Mouse (Mus musculus) brain, adult 10 weeks (tissue): ENCODE data around the gene Srrm4. TPM values are rescaled to one million over a fixed set of nuclear protein-coding genes. Genes with fewer than 3 reads are reported as not detected.

Experiments used
- polyA plus RNA-seq: library from polyadenylated mRNA; stranded (reverse); fragments of 350-450 nt; fragmentation: Illumina TruSeq; extraction: RNeasy Lipid Tissue Mini Kit (QIAGEN cat#74804); gene quantifications from one replicate; pipeline ENCODE4 v1.2.3, GENCODE M21; 2015; ENCODE audit warnings: low read depth, low replicate concordance

Srrm4 gene
- polyA plus RNA-seq: 12.5 TPM

GRCm38 (mm10) chr5:116591346-116592048 is at the start of gene Srrm4:
Srrm4 (minus strand) TSS chr5:116591817.

GRCm38 (mm10) chr5:116422699-116423201 is 168.9 kb downstream of the Srrm4 start, which contains the start of gene Hspb8:
Hspb8 (minus strand) TSS chr5:116422864.

Other genes with a start within 250 kb of the Srrm4 start
- 22.4 TPM for gene Hspb8, start 169.0 kb downstream of the Srrm4 start, polyA plus RNA-seq